Mouse (Mus musculus) liver, adult 2 months (tissue): Measurements from ENCODE around the gene Gnb3.

Source experiments
- CTCF ChIP-seq: fragments of 200-500 bp; IDR thresholded peaks from 2 replicates; pipeline ENCODE4 v1.5.1; 2011; ENCODE audit warnings: low read depth, low read length, control low read depth
- POLR2A ChIP-seq: fragments of 200-500 bp; IDR thresholded peaks from 2 replicates; pipeline ENCODE4 v1.6.1; 2011; ENCODE audit warnings: low read length, control low read depth; ENCODE audit not compliant: insufficient read depth; ENCODE audit errors: extremely low read depth

- TF ChIP-seq CTCF = no peak
- no peak for TF ChIP-seq POLR2A
These were observed 23.5 kb downstream of the Gnb3 start for GRCm38 (mm10) chr6:124816611-124817010.
